Mouse (Mus musculus) embryonic fibroblast, embryonic 13.5 days (primary cell): ENCODE data around the gene Ppp1r35. TPM values are rescaled to one million over a fixed set of nuclear protein-coding genes. Genes with fewer than 3 reads are reported as not detected.

ENCODE experiments used
- H3K27ac ChIP-seq: 2 replicates; pipeline ENCODE4 v1.5.1; 2012; ENCODE audit warnings: low read length, control low read depth, inconsistent platforms; ENCODE audit not compliant: insufficient read depth
- H3K4me1 ChIP-seq: 2 replicates; pipeline ENCODE4 v1.6.1; 2011; ENCODE audit warnings: low read length; ENCODE audit not compliant: control insufficient read depth, insufficient read depth
- H3K4me3 ChIP-seq: 2 replicates; pipeline ENCODE4 v1.5.1; 2011; ENCODE audit warnings: mild to moderate bottlenecking, control low read depth, low read length; ENCODE audit not compliant: insufficient read depth
- CTCF ChIP-seq: IDR thresholded peaks from 2 replicates; pipeline ENCODE4 v1.5.1; 2011; ENCODE audit warnings: mild to moderate bottlenecking, control low read depth, low read length, moderate library complexity, borderline replicate concordance; ENCODE audit not compliant: insufficient read depth
- POLR2A ChIP-seq: IDR thresholded peaks from 2 replicates; pipeline ENCODE4 v1.6.1; 2011; ENCODE audit warnings: low read depth, mild to moderate bottlenecking, control low read depth, low read length, moderate library complexity
- polyA plus RNA-seq: library from polyadenylated mRNA; stranded (reverse); fragments of >200 nt; gene quantifications from 2 replicates; pipeline ENCODE4 v1.2.4, GENCODE M21; 2011; ENCODE audit warnings: low read depth; ENCODE audit not compliant: missing spikeins, insufficient read length

Gene Ppp1r35
- polyA plus RNA-seq, 1 experiment: 11.5 TPM

DNA sequence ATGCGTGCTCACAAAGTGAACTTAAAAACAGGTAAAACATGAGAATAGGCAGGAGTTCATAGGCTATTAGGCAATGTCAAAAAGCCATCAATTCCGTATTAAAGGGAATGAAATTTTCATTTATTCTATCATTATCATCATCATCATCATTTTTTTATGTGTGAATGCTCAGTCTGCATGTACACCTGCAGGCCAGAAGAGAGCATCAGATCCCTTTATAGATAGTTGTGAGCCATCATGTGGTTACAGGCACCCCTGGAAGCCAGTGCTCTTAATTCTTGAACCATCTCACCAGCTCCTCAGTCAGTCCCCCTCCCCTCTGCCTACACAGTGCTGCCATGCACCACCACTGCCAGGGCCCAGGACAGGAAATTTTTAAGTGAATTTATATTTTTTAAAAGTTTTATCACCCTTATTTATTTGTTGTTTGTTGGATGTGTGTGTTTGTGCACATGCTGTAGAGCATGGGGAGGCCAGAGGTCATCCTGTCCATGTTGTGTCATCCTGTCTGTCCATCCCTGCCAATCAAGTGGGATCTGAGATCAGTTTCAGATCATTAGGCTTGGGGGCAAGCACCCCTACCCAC lies 10.4 kb downstream of the Ppp1r35 start:
- H3K4me3 ChIP-seq: no peak overlapping the region
- H3K4me1 ChIP-seq: peaks cover 4% of the 10 kb centered on the region; the same call in 1 of the 2 replicates
- TF ChIP-seq CTCF (no peak), POLR2A (no peak)
- H3K27ac ChIP-seq: no peak overlapping the region

DNA sequence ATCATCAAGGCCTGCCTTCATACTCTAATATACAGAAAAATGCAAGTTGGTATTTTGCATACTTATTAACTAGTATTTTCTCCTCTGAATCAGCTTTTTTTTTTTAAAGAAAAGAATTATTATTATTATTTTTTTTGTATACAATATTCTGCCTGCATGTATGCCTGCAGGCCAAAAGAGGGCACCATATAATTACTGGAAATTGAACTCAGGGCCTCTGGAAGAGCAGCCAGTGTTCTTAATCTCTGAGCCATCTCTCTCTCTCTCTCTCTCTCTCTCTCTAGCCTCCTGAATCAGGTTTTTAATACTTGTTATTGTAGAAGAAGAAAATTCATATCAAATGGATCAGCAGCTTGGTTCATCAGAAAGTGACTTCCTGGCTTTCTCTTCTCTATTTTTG lies 12.9 kb downstream of the Ppp1r35 start:
- H3K4me3 ChIP-seq: no peak overlapping the region
- H3K27ac ChIP-seq: no peak overlapping the region
- H3K4me1 ChIP-seq: 0 out of 2 replicates have a peak, but pooled peaks cover 1% of the 10 kb centered on the region
- TF ChIP-seq POLR2A: no peak
- no peak for TF ChIP-seq CTCF

- no peak overlapping the region for H3K27ac ChIP-seq
- no peak for TF ChIP-seq POLR2A
- TF ChIP-seq CTCF: no peak
- no peak overlapping the region for H3K4me3 ChIP-seq
- H3K4me1 ChIP-seq: 0 out of 2 replicates have a peak, but pooled peaks cover 5% of the 10 kb centered on the region
These were observed 18.0 kb downstream of the Ppp1r35 start for GRCm38 (mm10) chr5:137796606-137797005.

- 0 out of 2 replicates have a peak, but pooled peaks cover 5% of the 10 kb centered on the region for H3K4me1 ChIP-seq
- no peak overlapping the region for H3K27ac ChIP-seq
- H3K4me3 ChIP-seq: no peak overlapping the region
- TF ChIP-seq POLR2A (no peak), CTCF (no peak)
These were observed 22.3 kb downstream of the Ppp1r35 start for GRCm38 (mm10) chr5:137800917-137801316.

DNA sequence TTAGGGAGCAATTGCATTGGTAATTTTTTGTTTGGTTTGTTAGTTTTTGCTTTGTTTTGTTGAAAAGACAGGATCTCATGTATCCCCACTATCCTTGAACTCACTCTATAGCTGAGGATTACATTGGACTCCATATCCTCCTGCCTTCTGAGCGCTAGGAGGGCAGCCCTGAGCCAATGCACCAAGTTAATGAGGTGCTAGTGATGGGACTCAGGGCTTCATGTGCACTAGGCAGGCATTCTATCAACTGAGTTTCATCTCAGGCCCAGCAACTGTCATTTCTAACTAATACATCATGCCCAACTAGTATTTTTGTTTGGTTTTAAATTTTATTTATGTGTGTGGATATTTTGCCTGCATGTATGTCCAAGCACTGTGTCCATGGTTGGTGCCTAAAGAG lies 27.5 kb downstream of the Ppp1r35 start:
- Histone ChIP-seq H3K4me1 (no peaks in the 10 kb centered on the region), H3K4me3 (no peak overlapping the region), H3K27ac (no peak overlapping the region)
- TF ChIP-seq POLR2A (no peak), CTCF (no peak)

GRCm38 (mm10) chr5:137808316-137808715 lies 29.7 kb downstream of the Ppp1r35 start:
- H3K4me3 ChIP-seq: no peak overlapping the region
- TF ChIP-seq CTCF: no peak
- TF ChIP-seq POLR2A: no peak
- no peaks in the 10 kb centered on the region for H3K4me1 ChIP-seq
- H3K27ac ChIP-seq: no peak overlapping the region

DNA sequence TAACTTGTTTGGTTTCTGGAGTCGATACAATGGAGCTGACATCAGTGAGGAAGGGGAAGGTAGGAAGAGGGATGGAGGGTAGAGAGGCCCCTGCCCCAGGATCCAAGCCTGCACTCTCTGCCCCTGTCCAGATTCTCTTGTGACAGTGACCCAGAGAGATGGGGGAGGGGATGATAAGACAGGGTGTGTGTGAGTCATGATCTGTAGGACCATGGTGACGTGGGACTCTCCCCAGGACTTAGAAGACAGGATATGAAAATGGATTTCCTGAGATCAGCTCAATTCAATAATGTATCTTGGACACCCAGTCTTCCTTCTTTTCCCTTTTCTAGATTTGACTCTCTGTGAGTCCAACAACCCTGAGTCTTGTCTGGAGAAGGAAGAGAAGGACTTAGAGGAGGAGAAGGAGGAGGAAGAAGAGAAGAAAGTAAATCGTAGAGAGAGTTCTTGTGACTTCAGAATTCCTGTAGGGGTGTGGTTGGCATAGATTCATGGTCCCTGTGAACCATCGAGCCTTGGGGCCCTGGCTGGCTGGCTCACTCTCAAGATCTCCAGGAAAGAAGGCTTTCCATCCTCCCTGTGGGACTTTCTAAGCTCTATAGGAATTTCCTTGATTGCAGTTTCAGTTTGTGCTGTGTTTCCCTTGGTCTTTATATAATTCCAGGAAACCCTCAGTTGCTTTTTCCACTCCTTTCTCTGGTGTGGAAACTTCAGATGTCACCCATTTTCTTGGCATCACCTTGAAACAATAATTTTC lies 39.0 kb downstream of the Ppp1r35 start:
- Histone ChIP-seq H3K4me1 (no peaks in the 10 kb centered on the region), H3K4me3 (no peak overlapping the region), H3K27ac (no peak overlapping the region)
- no peak for TF ChIP-seq POLR2A
- no peak for TF ChIP-seq CTCF

DNA sequence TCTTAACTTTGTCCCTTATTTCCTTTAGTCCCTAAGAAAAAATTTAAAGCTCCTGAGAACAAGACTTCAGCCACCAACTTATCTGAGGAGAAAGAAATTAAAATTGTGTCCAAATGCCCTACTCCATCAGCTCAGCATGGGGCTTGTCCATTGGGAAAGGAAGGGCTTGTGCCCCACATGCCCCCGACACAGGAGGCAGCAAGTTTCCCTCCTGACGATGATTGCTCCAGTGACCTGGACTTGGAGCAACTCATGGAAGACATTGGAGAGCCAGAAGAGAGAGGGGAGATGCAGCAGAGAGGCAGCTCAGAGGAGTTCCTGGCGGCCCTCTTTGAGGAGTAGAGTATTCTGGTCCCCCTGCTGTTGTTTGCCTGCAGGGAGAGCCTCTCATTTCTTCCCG lies 43.5 kb downstream of the Ppp1r35 start:
- H3K4me3 ChIP-seq: no peak overlapping the region
- TF ChIP-seq POLR2A (no peak), CTCF (no peak)
- no peak overlapping the region for H3K27ac ChIP-seq

DNA sequence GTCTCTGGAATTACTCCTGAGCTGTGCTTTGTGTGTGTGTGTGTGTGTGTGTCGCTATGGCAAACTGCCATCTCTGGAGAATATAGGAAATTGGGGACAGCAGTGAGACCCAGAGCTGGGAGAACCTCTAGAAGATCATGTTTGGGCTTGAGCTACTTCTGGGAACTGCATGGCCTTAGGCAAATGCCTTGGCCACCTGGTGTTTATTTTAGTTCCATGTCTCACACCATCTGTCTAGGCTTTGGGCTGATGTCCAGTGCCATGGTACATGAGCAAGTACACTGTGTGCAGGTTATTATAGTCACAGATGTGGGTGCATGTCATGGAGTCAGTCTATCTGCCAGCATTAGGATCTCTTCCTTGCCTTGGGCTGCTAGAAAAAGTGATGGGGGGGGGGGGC lies 44.0 kb downstream of the Ppp1r35 start:
- Histone ChIP-seq H3K4me3 (no peak overlapping the region), H3K27ac (no peak overlapping the region), H3K4me1 (no peaks in the 10 kb centered on the region)
- TF ChIP-seq CTCF (no peak), POLR2A (no peak)

More for the DNA sequence above, 43.5 kb downstream of the Ppp1r35 start:
- H3K4me1 ChIP-seq: no peaks in the 10 kb centered on the region

DNA sequence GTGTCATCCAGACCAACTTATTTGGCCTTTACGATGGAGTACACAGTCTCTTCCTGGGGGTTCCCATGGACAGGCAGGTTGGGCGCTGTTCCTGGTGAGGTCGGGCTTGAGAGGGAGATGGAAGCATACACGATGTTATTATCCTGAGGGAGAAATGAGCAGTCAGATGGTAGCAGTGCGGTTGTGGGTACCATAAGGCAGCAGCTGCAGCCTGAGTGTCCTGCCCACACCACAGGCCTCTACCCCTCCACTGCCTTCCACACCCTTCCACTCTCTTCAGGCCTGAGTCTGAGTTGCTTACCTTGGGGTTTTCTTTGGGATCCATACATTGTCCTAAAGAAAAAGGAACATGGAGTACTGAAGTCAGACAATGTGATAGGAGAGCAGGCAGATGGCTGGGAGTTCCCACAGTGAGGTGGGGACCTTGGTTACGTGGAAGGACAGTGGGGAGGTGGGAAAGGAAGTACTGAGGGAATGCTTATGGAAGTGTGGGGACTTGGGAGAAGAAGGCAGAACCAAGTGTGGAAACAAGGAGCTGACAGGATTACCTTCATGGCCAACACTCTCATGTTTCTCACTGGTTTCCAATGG lies 44.9 kb downstream of the Ppp1r35 start:
- no peak for TF ChIP-seq CTCF
- TF ChIP-seq POLR2A: no peak
- Histone ChIP-seq H3K4me3 (no peak overlapping the region), H3K4me1 (no peaks in the 10 kb centered on the region)

More for the DNA sequence above, 44.9 kb downstream of the Ppp1r35 start:
- H3K27ac ChIP-seq: no peak overlapping the region
